In the genomic region with DNA sequence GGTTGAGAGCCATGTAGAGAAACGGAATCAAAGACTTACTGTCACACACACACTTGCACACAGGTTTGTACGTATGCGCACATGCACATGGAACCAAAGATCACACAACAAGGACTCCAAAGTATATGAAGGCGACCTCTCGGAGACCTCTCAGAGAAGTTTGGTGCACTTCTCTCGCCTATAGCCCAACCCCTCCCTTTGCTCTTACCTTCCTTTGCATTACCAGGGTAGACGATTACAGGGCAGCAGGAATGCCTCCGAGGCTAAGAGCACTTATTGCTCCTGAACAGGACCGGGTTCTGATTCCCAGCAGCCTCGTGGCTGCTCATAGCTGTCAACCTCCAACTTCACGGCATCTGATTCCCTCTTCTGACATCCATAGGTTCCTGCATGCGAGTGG, we compare ENCODE assay signal across 48 mouse cellular contexts. TPM values are rescaled to one million over a fixed set of nuclear protein-coding genes. Genes with fewer than 3 reads are reported as not detected.
"Had no signal": no experiment of that assay in that cellular context is flagged by ENCODE, and none has a peak within 500 bp of the region (broad histone marks: within the 10 kb centered on the region; RNA-seq: fewer than 3 reads in every experiment).

No protein-coding gene starts in this region.

- H3K4me1 ChIP-seq: heart, embryonic 10.5 days; heart, embryonic 12.5 days; heart, embryonic 13.5 days; heart, embryonic 15.5 days; hindbrain, embryonic 10.5 days; hindbrain, embryonic 12.5 days; hindbrain, embryonic 13.5 days; hindbrain, embryonic 15.5 days; kidney, embryonic 15.5 days had no signal

- H3K4me3 ChIP-seq: heart, embryonic 10.5 days; heart, embryonic 12.5 days; heart, embryonic 13.5 days; heart, embryonic 15.5 days; hindbrain, embryonic 10.5 days; hindbrain, embryonic 12.5 days; hindbrain, embryonic 13.5 days; hindbrain, embryonic 15.5 days; intestine, embryonic 15.5 days; kidney, embryonic 15.5 days; layer of hippocampus, adult 2 months had no signal

- H3K9ac ChIP-seq: heart, embryonic 12.5 days; heart, embryonic 13.5 days; heart, embryonic 15.5 days; hindbrain, embryonic 12.5 days; hindbrain, embryonic 13.5 days; hindbrain, embryonic 14.5 days; hindbrain, embryonic 15.5 days; intestine, embryonic 15.5 days; kidney, embryonic 15.5 days had no signal

- H3K27me3 ChIP-seq: heart, embryonic 12.5 days; heart, embryonic 13.5 days; heart, embryonic 15.5 days; hindbrain, embryonic 12.5 days; hindbrain, embryonic 13.5 days; hindbrain, embryonic 15.5 days; intestine, embryonic 15.5 days; kidney, embryonic 15.5 days had no signal

- DNase-seq: heart, postnatal 10 days; heart, postnatal 14 days; heart, postnatal 36 days; heart, postnatal 4 days; kidney, adult 11 months; kidney, adult 18-20 months; kidney, adult 2 months; kidney, adult 8-10 months; kidney, adult 9 months; kidney, postnatal 10 days; kidney, postnatal 14 days; kidney, postnatal 25 days; kidney, postnatal 36 days; kidney, postnatal 4 days; layer of hippocampus, adult 9-11 months; layer of hippocampus, postnatal 36 days had no signal

- H3K9me3 ChIP-seq: heart, embryonic 10.5 days; heart, embryonic 12.5 days; heart, embryonic 13.5 days; heart, embryonic 15.5 days; hindbrain, embryonic 10.5 days; hindbrain, embryonic 12.5 days; hindbrain, embryonic 13.5 days; hindbrain, embryonic 15.5 days; intestine, embryonic 15.5 days; kidney, embryonic 15.5 days had no signal

- H3K36me3 ChIP-seq: heart, embryonic 10.5 days; heart, embryonic 12.5 days; heart, embryonic 13.5 days; heart, embryonic 15.5 days; hindbrain, embryonic 10.5 days; hindbrain, embryonic 12.5 days; hindbrain, embryonic 13.5 days; hindbrain, embryonic 15.5 days; intestine, embryonic 15.5 days; kidney, embryonic 15.5 days had no signal

- H3K27ac ChIP-seq: heart, embryonic 10.5 days; heart, embryonic 13.5 days; heart, embryonic 15.5 days; hindbrain, embryonic 10.5 days; hindbrain, embryonic 12.5 days; hindbrain, embryonic 13.5 days; hindbrain, embryonic 14.5 days; hindbrain, embryonic 15.5 days; hindbrain, postnatal 0 days; intestine, embryonic 15.5 days; kidney, embryonic 15.5 days; kidney, postnatal 0 days; layer of hippocampus, adult 2 months had no signal

- ATAC-seq: hindbrain, embryonic 16.5 days; hindbrain, postnatal 0 days; intestine, embryonic 15.5 days; intestine, embryonic 16.5 days; intestine, postnatal 0 days had no signal

- H3K4me2 ChIP-seq: heart, embryonic 11.5 days; heart, embryonic 12.5 days; heart, embryonic 13.5 days; heart, embryonic 15.5 days; hindbrain, embryonic 12.5 days; hindbrain, embryonic 13.5 days; hindbrain, embryonic 14.5 days; hindbrain, embryonic 15.5 days; intestine, embryonic 15.5 days; kidney, embryonic 15.5 days had no signal

RNA-seq across cellular contexts. Expression of gene Arl14, which starts 14.3 kb away (rescaled TPM):
- total RNA-seq: heart, postnatal 10 days; heart, postnatal 14 days; heart, postnatal 25 days; heart, postnatal 36 days; heart, postnatal 4 days; hematopoietic stem cell, adult 5-6 weeks; hindbrain, postnatal 0 days; layer of hippocampus, adult 18-20 months; layer of hippocampus, adult 2 months; layer of hippocampus, adult 8-10 months; layer of hippocampus, postnatal 10 days; layer of hippocampus, postnatal 14 days; layer of hippocampus, postnatal 25 days; layer of hippocampus, postnatal 36 days; left cerebral cortex, adult 18-20 months had no signal
- polyA plus RNA-seq: heart, embryonic 10.5 days; heart, embryonic 11.5 days; heart, embryonic 12.5 days; heart, embryonic 13.5 days; heart, embryonic 14.5 days; heart, embryonic 15.5 days; heart, embryonic 16.5 days; heart, postnatal 0 days; hindbrain, embryonic 10.5 days; hindbrain, embryonic 11.5 days; hindbrain, embryonic 12.5 days; hindbrain, embryonic 13.5 days; hindbrain, embryonic 14.5 days; hindbrain, embryonic 15.5 days; hindbrain, embryonic 16.5 days; hindbrain, postnatal 0 days; inflammation-experienced regulatory T-cells, adult 6 months; kidney, adult 2 months; kidney, embryonic 14.5 days had no signal
